Mouse (Mus musculus) large intestine, adult 2 months (tissue): Measurements from ENCODE around the gene Olfr1287. TPM values are rescaled to one million over a fixed set of nuclear protein-coding genes. Genes with fewer than 3 reads are reported as not detected.

Source experiments
- DNase-seq: peaks from one replicate; pipeline ENCODE4 v3.0.0-alpha.2; 2012; ENCODE audit warnings: low read depth, low spot score
- WGBS: fragments of 180-500 bp; shearing (Covaris S2); methylation state at CpG from one replicate; pipeline ENCODE4 v1.1.7; 2018; 5-methylcytosine and 5-hydroxymethylcytosine counted together
- polyA plus RNA-seq: library from polyadenylated mRNA; depleted of rRNA; stranded (reverse); fragments of >200 nt; gene quantifications from 2 replicates; pipeline ENCODE4 v1.2.3, GENCODE M21; 2012; rRNA removed

Olfr1287 gene
- polyA plus RNA-seq: not detected in 2 replicates

DNA sequence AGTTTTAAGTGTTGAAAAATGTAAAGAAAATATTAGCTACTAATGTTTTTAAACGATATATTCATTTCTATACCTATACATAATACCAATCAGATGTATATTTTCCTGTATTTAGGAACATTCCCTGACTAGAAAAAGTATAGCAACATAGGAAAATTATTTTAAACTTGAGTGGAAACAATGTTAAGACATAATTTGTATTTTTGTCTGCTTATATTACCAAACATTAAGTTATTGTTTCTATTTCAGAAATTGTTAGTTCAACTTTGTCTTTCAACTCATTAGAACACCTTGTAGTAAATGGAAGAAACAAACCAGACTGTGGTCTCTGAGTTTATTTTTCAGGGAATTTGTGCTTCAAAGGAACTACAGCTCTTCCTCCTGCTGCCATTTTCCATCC, at the start of gene Olfr1287:
TSS of gene Olfr1287 (plus strand) at position 301 of the 400 bp plus-strand sequence.
- 41% methylated on average over 1 of the region's 1 CpGs for WGBS
- no peak for DNase-seq

- WGBS: 57% methylated on average over 1 of the region's 1 CpGs
- no peak for DNase-seq
Measured at GRCm38 (mm10) chr2:111422931-111423330, 26.0 kb upstream of the Olfr1287 start, which contains the start of gene Olfr1286. TSS of gene Olfr1286 (minus strand) at chr2:111423115.

DNA sequence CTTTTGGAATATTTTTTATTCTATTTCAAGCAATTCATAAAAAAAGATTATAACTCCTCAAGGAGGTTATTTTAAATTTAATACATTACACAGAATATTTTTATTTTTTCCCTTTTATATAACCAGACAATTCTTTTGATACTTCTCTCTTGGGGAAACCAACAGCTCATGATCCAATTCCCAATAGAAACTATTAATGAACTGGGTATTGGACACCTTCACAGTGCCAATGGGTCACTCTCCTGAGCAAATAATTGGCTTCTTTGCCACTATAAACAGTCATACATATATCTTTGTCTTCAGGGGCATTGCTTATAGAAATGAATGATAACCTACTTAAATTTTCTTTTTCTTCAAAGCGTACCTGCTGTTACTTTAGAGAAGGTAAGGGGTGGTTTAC, 24.9 kb downstream of the Olfr1287 start, which contains the start of gene Olfr1288:
TSS of gene Olfr1288 (plus strand) at position 301 of the 400 bp plus-strand sequence.
- WGBS: 93% methylated on average over 1 of the region's 1 CpGs
- DNase-seq: no peak

DNA sequence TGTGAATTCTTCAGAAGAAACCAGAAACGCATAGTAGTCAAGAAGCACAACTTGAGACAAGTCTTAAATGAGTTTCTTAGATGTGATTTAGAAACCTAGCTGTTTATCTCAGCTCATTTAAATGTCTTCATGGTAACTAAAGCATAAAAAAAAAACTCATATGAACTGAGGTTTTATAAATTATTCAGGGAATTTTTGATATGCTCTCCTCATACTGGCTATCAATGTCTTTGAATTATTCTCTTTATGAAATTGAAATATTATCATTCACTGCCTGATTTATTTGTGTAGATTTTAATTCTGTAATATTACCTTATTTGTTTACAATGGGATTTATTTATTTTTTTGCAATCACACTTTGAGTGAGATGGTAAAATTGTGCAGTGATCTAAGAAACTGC, 31.6 kb downstream of the Olfr1287 start, which contains the start of gene Olfr1289:
TSS of gene Olfr1289 (plus strand) at position 301 of the 400 bp plus-strand sequence.
- WGBS: 70% methylated on average over 1 of the region's 1 CpGs
- no peak for DNase-seq

- no peak for DNase-seq
- 73% methylated on average over 5 of the region's 5 CpGs for WGBS
Measured at GRCm38 (mm10) chr2:111493729-111494128, 44.8 kb downstream of the Olfr1287 start, which contains the start of gene Olfr1290. TSS of gene Olfr1290 (minus strand) at chr2:111493829.

GRCm38 (mm10) chr2:111496880-111497279, 47.9 kb downstream of the Olfr1287 start, which contains the start of gene Olfr1291-ps1:
TSS of gene Olfr1291-ps1 (plus strand) at chr2:111497180.
- WGBS: 82% methylated on average over 3 of the region's 3 CpGs
- DNase-seq: no peak

Other genes with a start within 250 kb of the Olfr1287 start
- not detected in 2 replicates for gene 4930430A15Rik, start 219.5 kb upstream of the Olfr1287 start, polyA plus RNA-seq
- not detected in 2 replicates for gene Olfr1275, start 213.9 kb upstream of the Olfr1287 start, polyA plus RNA-seq
- not detected in 2 replicates for gene Olfr1276, start 194.6 kb upstream of the Olfr1287 start, polyA plus RNA-seq
- gene Olfr1277, start 175.0 kb upstream of the Olfr1287 start, polyA plus RNA-seq: not detected in 2 replicates
- gene Olfr1278, start 159.0 kb upstream of the Olfr1287 start, polyA plus RNA-seq: not detected in 2 replicates
- not detected in 2 replicates for gene Olfr1279, start 148.5 kb upstream of the Olfr1287 start, polyA plus RNA-seq
- not detected in 2 replicates for gene Olfr1280, start 135.1 kb upstream of the Olfr1287 start, polyA plus RNA-seq
- gene Olfr1281, start 122.6 kb upstream of the Olfr1287 start, polyA plus RNA-seq: not detected in 2 replicates
- gene Olfr1282, start 113.1 kb upstream of the Olfr1287 start, polyA plus RNA-seq: not detected in 2 replicates
- gene Olfr1283, start 82.4 kb upstream of the Olfr1287 start, polyA plus RNA-seq: not detected in 2 replicates
- not detected in 2 replicates for gene Olfr1284, start 73.6 kb upstream of the Olfr1287 start, polyA plus RNA-seq
- not detected in 2 replicates for gene Olfr1286, start 26.0 kb upstream of the Olfr1287 start, polyA plus RNA-seq
- gene Olfr1288, start 25.0 kb downstream of the Olfr1287 start, polyA plus RNA-seq: not detected in 2 replicates
- not detected in 2 replicates for gene Olfr1289, start 31.7 kb downstream of the Olfr1287 start, polyA plus RNA-seq
- not detected in 2 replicates for gene Olfr1290, start 44.7 kb downstream of the Olfr1287 start, polyA plus RNA-seq
- not detected in 2 replicates for gene Olfr1291-ps1, start 48.0 kb downstream of the Olfr1287 start, polyA plus RNA-seq
- gene Olfr1293-ps, start 76.1 kb downstream of the Olfr1287 start, polyA plus RNA-seq: not detected in 2 replicates
- not detected in 2 replicates for gene Olfr1294, start 91.1 kb downstream of the Olfr1287 start, polyA plus RNA-seq
- not detected in 2 replicates for gene Olfr1295, start 120.5 kb downstream of the Olfr1287 start, polyA plus RNA-seq
- gene Olfr1297, start 177.4 kb downstream of the Olfr1287 start, polyA plus RNA-seq: not detected in 2 replicates
- gene Olfr1298, start 200.1 kb downstream of the Olfr1287 start, polyA plus RNA-seq: not detected in 2 replicates
- gene Olfr1299, start 212.3 kb downstream of the Olfr1287 start, polyA plus RNA-seq: not detected in 2 replicates